Mouse (Mus musculus): ENCODE results near the gene Lemd1. TPM values are rescaled to one million over a fixed set of nuclear protein-coding genes. Genes with fewer than 3 reads are reported as not detected.

Lemd1 gene
- polyA plus RNA-seq, 1 experiment from 2014 or later, result 1.8 TPM

DNA sequence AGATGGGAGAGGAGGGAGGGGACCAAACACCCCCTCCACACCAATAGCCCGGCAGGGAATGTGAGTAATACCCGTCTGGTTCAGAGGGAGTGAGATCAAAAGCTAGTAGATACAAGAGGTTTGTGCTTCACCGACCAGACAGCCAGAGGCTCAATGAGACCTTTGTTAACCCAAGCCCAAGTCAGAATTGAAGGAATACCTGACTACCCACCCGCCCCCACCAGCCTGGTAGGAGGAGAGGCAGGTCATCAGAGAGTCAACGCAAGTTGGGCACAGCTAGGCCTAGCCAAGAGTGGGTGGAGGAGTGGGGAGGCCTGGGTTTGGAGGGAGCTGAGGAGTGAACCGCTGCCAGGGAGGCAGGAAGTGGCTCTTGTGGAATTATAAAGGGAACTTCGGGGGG is 5.1 kb downstream of the Lemd1 start:
- no peak overlapping the region for H3K4me3 ChIP-seq (ENCODE audit: low read length)
- no peak overlapping the region for H3K4me2 ChIP-seq (ENCODE audit: low read depth, low read length)
- 21% methylated on average over 7 of the region's 7 CpGs for WGBS
- peak; percentile 45 for ATAC-seq (ENCODE audit: low read depth)
- no peak overlapping the region for H3K9ac ChIP-seq (ENCODE audit: low read length)
- no peaks in the 10 kb centered on the region for H3K36me3 ChIP-seq (ENCODE audit: control insufficient read depth, insufficient read depth, low read length)
- H3K27me3 ChIP-seq (ENCODE audit: control insufficient read depth, insufficient read depth, low read depth, low read length), result peaks cover 15% of the 10 kb centered on the region; the same call in 1 of the 2 replicates
- peaks cover 24% of the 10 kb centered on the region for H3K4me1 ChIP-seq (replicated peaks; ENCODE audit: control insufficient read depth, insufficient read depth, low read length)
- no peaks in the 10 kb centered on the region for H3K9me3 ChIP-seq (ENCODE audit: control insufficient read depth, low read length)
- peak overlapping the region; percentile 88 for H3K27ac ChIP-seq (ENCODE audit: low read length)

DNA sequence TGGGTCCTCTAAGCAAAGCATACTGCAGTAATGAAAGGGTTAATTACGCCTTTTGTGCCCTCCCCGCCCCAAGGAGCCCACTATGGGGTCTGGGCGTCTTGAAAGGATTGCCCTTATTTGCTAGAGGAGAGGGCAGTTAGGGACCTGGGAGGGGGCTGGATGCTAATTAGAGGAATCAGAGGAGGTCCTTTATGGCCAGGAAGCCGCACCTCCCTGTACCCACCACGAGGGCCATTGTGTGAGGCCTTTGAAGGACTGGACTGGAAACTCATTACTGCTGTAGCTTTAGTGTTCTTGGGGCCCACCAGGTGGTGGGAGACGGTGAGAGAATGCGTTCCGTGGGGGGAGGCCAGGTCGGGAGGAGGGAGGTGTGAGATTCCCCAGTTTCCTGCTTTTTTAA is 6.4 kb downstream of the Lemd1 start:
- Histone ChIP-seq H3K9ac (ENCODE audit: low read length) (no peak overlapping the region), H3K9me3 (ENCODE audit: control insufficient read depth, low read length) (no peaks in the 10 kb centered on the region), H3K36me3 (ENCODE audit: control insufficient read depth, insufficient read depth, low read length) (no peaks in the 10 kb centered on the region), H3K4me3 (ENCODE audit: low read length) (no peak overlapping the region), H3K27me3 (ENCODE audit: control insufficient read depth, insufficient read depth, low read depth, low read length) (peaks cover 6% of the 10 kb centered on the region; the same call in 1 of the 2 replicates), H3K27ac (ENCODE audit: low read length) (0 out of 2 replicates have a peak overlapping the region, but pooled peaks have one; percentile 5), H3K4me2 (ENCODE audit: low read depth, low read length) (no peak overlapping the region), H3K4me1 (replicated peaks; ENCODE audit: control insufficient read depth, insufficient read depth, low read length) (peaks cover 23% of the 10 kb centered on the region)
- 14% methylated on average over 9 of the region's 9 CpGs for whole genome bisulfite sequencing
- no peak for ATAC-seq (ENCODE audit: low read depth)

DNA sequence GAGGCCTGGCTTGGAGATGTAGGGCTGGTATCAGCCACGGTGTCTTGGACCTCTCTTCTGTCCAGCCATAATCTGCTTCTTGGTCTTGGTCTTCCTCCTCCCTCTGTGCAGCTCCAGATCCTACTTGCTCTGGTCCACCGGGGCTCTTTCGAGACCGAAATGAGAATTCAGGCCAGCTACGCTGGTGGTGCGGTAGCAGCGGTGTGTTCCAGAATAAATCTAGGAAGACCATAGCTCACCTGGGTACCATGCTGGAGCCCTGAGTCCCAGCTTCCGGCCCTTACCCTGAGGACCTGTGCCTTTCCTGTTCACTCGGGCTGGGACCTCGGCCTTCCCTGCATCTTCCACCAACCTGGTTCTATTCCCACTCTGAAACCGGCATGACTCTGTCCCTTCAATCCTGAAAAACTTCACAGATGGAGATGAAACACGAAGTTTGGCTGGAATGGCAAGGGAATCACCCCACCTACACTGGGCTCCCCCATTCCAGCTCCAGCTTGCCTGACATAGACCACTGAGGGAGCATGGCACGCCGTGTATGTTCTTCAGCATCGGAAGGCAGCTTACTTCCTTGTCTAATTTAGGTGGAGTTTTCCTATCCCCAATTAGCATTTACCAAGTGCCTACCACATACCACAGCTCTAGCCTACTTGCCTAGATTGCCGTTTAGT is 7.3 kb downstream of the Lemd1 start:
- WGBS, result 86% methylated on average over 16 of the region's 16 CpGs
- H3K27me3 ChIP-seq (ENCODE audit: control insufficient read depth, insufficient read depth, low read depth, low read length), result peaks cover 3% of the 10 kb centered on the region; the same call in 1 of the 2 replicates
- H3K27ac ChIP-seq (ENCODE audit: low read length), result no peak overlapping the region
- no peak for ATAC-seq (ENCODE audit: low read depth)
- no peak overlapping the region for H3K9ac ChIP-seq (ENCODE audit: low read length)
- H3K4me2 ChIP-seq (ENCODE audit: low read depth, low read length), result no peak overlapping the region
- no peaks in the 10 kb centered on the region for H3K36me3 ChIP-seq (ENCODE audit: control insufficient read depth, insufficient read depth, low read length)
- H3K4me1 ChIP-seq (replicated peaks; ENCODE audit: control insufficient read depth, insufficient read depth, low read length), result peaks cover 23% of the 10 kb centered on the region
- no peaks in the 10 kb centered on the region for H3K9me3 ChIP-seq (ENCODE audit: control insufficient read depth, low read length)
- H3K4me3 ChIP-seq (ENCODE audit: low read length), result no peak overlapping the region

- Histone ChIP-seq H3K4me2 (ENCODE audit: low read depth, low read length) (no peak overlapping the region), H3K9me3 (ENCODE audit: control insufficient read depth, low read length) (no peaks in the 10 kb centered on the region), H3K36me3 (ENCODE audit: control insufficient read depth, insufficient read depth, low read length) (no peaks in the 10 kb centered on the region), H3K9ac (ENCODE audit: low read length) (no peak overlapping the region), H3K27ac (ENCODE audit: low read length) (no peak overlapping the region), H3K4me3 (ENCODE audit: low read length) (no peak overlapping the region), H3K4me1 (replicated peaks; ENCODE audit: control insufficient read depth, insufficient read depth, low read length) (peaks cover 18% of the 10 kb centered on the region), H3K27me3 (ENCODE audit: control insufficient read depth, insufficient read depth, low read depth, low read length) (no peaks in the 10 kb centered on the region)
- 76% methylated on average over 6 of the region's 6 CpGs for WGBS
- no peak for ATAC-seq (ENCODE audit: low read depth)
These were observed 8.0 kb downstream of the Lemd1 start for GRCm38 (mm10) chr1:132199244-132199643.

GRCm38 (mm10) chr1:132199934-132200333 is 8.7 kb downstream of the Lemd1 start:
- Histone ChIP-seq H3K9ac (ENCODE audit: low read length) (no peak overlapping the region), H3K9me3 (ENCODE audit: control insufficient read depth, low read length) (no peaks in the 10 kb centered on the region), H3K4me2 (ENCODE audit: low read depth, low read length) (0 out of 2 replicates have a peak overlapping the region, but pooled peaks have one; percentile 9), H3K36me3 (ENCODE audit: control insufficient read depth, insufficient read depth, low read length) (no peaks in the 10 kb centered on the region), H3K4me1 (replicated peaks; ENCODE audit: control insufficient read depth, insufficient read depth, low read length) (peaks cover 18% of the 10 kb centered on the region), H3K27ac (ENCODE audit: low read length) (peak overlapping the region; percentile 72), H3K4me3 (ENCODE audit: low read length) (no peak overlapping the region), H3K27me3 (ENCODE audit: control insufficient read depth, insufficient read depth, low read depth, low read length) (no peaks in the 10 kb centered on the region)
- WGBS, result 25% methylated on average over 12 of the region's 12 CpGs
- no peak for ATAC-seq (ENCODE audit: low read depth)

GRCm38 (mm10) chr1:132200562-132201510 is 9.6 kb downstream of the Lemd1 start:
- no peaks in the 10 kb centered on the region for H3K36me3 ChIP-seq (ENCODE audit: control insufficient read depth, insufficient read depth, low read length)
- peak overlapping the region; percentile 72 for H3K27ac ChIP-seq (ENCODE audit: low read length)
- peak overlapping the region; percentile 12; the same call in 1 of the 2 replicates for H3K9ac ChIP-seq (ENCODE audit: low read length)
- no peak overlapping the region; the same call in 1 of the 2 replicates for H3K4me3 ChIP-seq (ENCODE audit: low read length)
- WGBS, result 12% methylated on average over 11 of the region's 11 CpGs
- peaks cover 13% of the 10 kb centered on the region for H3K4me1 ChIP-seq (replicated peaks; ENCODE audit: control insufficient read depth, insufficient read depth, low read length)
- H3K9me3 ChIP-seq (ENCODE audit: control insufficient read depth, low read length), result no peaks in the 10 kb centered on the region
- peak; percentile 73 for ATAC-seq (ENCODE audit: low read depth)
- no peaks in the 10 kb centered on the region for H3K27me3 ChIP-seq (ENCODE audit: control insufficient read depth, insufficient read depth, low read depth, low read length)
- peak overlapping the region; percentile 9; the same call in 1 of the 2 replicates for H3K4me2 ChIP-seq (ENCODE audit: low read depth, low read length)

DNA sequence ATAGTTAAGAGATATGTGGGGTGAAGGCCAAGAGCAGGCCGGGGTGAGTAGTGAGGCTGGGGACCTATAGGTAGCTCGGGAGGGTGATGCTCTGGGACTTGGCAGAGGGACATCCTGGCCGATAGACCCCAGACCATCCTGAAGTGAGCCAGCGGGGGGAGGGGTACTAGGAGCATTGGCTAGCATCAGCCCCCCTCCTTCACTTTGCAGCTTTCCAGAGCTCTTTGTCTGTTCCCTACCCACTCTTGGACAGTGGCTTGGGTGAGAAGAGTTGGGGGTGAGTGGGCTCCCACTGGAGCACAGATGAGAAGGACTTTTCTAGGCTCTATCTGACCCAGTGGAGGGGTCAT is 10.3 kb downstream of the Lemd1 start:
- WGBS, result 29% methylated on average over 4 of the region's 4 CpGs
- Histone ChIP-seq H3K9ac (ENCODE audit: low read length) (no peak overlapping the region), H3K4me3 (ENCODE audit: low read length) (no peak overlapping the region), H3K27me3 (ENCODE audit: control insufficient read depth, insufficient read depth, low read depth, low read length) (no peaks in the 10 kb centered on the region), H3K36me3 (ENCODE audit: control insufficient read depth, insufficient read depth, low read length) (no peaks in the 10 kb centered on the region), H3K4me1 (replicated peaks; ENCODE audit: control insufficient read depth, insufficient read depth, low read length) (peaks cover 12% of the 10 kb centered on the region), H3K27ac (ENCODE audit: low read length) (peak overlapping the region; percentile 72), H3K9me3 (ENCODE audit: control insufficient read depth, low read length) (no peaks in the 10 kb centered on the region), H3K4me2 (ENCODE audit: low read depth, low read length) (no peak overlapping the region)
- ATAC-seq (ENCODE audit: low read depth), result no peak

DNA sequence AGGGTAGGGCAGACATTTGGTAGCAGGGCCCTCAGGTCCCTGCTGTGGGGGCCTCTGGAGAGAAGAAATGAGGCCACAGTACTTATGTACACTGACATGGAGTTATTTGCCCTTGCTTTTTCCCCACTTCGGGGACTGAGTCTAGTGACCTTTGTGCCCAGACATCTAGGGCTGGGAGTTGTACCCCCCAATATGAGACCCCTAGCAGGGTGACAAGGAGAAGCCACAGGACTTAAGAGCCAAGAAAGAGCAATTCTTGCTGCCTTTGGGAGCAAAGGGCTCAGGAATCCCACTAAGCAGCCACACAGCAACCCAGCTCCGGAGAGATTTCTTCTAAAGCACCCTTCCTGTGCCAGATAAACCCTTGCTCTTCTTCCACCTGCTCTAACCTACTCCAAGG is 10.7 kb downstream of the Lemd1 start:
- no peak for ATAC-seq (ENCODE audit: low read depth)
- peaks cover 11% of the 10 kb centered on the region for H3K4me1 ChIP-seq (replicated peaks; ENCODE audit: control insufficient read depth, insufficient read depth, low read length)
- 38% methylated on average over 2 of the region's 2 CpGs for WGBS
- H3K4me2 ChIP-seq (ENCODE audit: low read depth, low read length), result no peak overlapping the region
- peak overlapping the region; percentile 72 for H3K27ac ChIP-seq (ENCODE audit: low read length)
- H3K27me3 ChIP-seq (ENCODE audit: control insufficient read depth, insufficient read depth, low read depth, low read length), result no peaks in the 10 kb centered on the region
- H3K9me3 ChIP-seq (ENCODE audit: control insufficient read depth, low read length), result no peaks in the 10 kb centered on the region
- no peaks in the 10 kb centered on the region for H3K36me3 ChIP-seq (ENCODE audit: control insufficient read depth, insufficient read depth, low read length)
- H3K4me3 ChIP-seq (ENCODE audit: low read length), result no peak overlapping the region
- H3K9ac ChIP-seq (ENCODE audit: low read length), result no peak overlapping the region

DNA sequence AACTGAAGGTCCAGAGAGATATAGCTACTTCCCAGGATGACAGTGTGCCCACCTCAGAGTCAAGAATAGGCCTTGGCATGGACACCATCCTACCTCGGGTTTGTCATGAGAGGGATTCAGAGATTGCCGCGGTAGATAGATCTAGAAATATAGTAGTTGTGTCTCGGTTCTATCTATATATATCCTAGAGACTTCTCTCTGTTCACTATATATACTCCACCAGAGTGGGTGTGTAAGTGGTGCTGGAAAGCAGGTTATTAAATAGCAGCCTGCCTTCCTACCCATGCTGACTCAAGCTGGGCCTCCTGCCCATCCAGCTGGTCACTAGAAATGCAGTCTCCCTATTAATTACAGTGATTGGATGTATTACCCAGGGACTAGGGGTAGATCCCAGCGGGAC is 11.5 kb downstream of the Lemd1 start:
- Histone ChIP-seq H3K4me1 (replicated peaks; ENCODE audit: control insufficient read depth, insufficient read depth, low read length) (peaks cover 10% of the 10 kb centered on the region), H3K9ac (ENCODE audit: low read length) (no peak overlapping the region), H3K9me3 (ENCODE audit: control insufficient read depth, low read length) (no peaks in the 10 kb centered on the region), H3K4me3 (ENCODE audit: low read length) (no peak overlapping the region), H3K27me3 (ENCODE audit: control insufficient read depth, insufficient read depth, low read depth, low read length) (no peaks in the 10 kb centered on the region), H3K27ac (ENCODE audit: low read length) (no peak overlapping the region), H3K36me3 (ENCODE audit: control insufficient read depth, insufficient read depth, low read length) (no peaks in the 10 kb centered on the region), H3K4me2 (ENCODE audit: low read depth, low read length) (no peak overlapping the region)
- no peak for ATAC-seq (ENCODE audit: low read depth)
- 84% methylated on average over 5 of the region's 5 CpGs for WGBS
